Mouse (Mus musculus) limb, embryonic 11.5 days (tissue): Measurements from ENCODE around the gene Hectd1. TPM values are rescaled to one million over a fixed set of nuclear protein-coding genes. Genes with fewer than 3 reads are reported as not detected.

Experiments
- ATAC-seq: fragments of 200-750 bp; cut with Nextera tagmentation; 2 replicates; pipeline ENCODE4 v1.8.0; 2017; ENCODE audit warnings: low read depth; ENCODE audit not compliant: insufficient number of reproducible peaks, low FRiP score, low TSS enrichment
- DNase-seq: peaks from one replicate; pipeline ENCODE4 v3.0.0-alpha.2; 2015; ENCODE audit warnings: low spot score
- H3K27ac ChIP-seq: fragments of 300-500 bp; sonication (generic); replicated peaks from 2 replicates; pipeline ENCODE4 v1.5.1; 2014; ENCODE audit warnings: low read depth, mild to moderate bottlenecking, low read length
- H3K27me3 ChIP-seq: fragments of 300-500 bp; sonication (generic); 2 replicates; pipeline ENCODE4 v1.6.1; 2014; ENCODE audit warnings: mild to moderate bottlenecking, low read length, mixed read lengths; ENCODE audit not compliant: control insufficient read depth, insufficient read depth
- H3K36me3 ChIP-seq: fragments of 300-500 bp; sonication (generic); 2 replicates; pipeline ENCODE4 v1.6.1; 2014; ENCODE audit warnings: mild to moderate bottlenecking, low read length, moderate library complexity, mixed read lengths; ENCODE audit not compliant: control insufficient read depth, insufficient read depth
- H3K4me1 ChIP-seq: fragments of 300-500 bp; sonication (generic); 2 replicates; pipeline ENCODE4 v1.6.1; 2014; ENCODE audit warnings: low read length, mixed read lengths; ENCODE audit not compliant: control insufficient read depth, insufficient read depth
- H3K4me2 ChIP-seq: fragments of 300-500 bp; sonication (generic); 2 replicates; pipeline ENCODE4 v1.6.1; 2014; ENCODE audit warnings: low read depth, mild to moderate bottlenecking, moderate library complexity; ENCODE audit not compliant: severe bottlenecking
- H3K4me3 ChIP-seq: fragments of 300-500 bp; sonication (generic); 2 replicates; pipeline ENCODE4 v1.5.1; 2014; ENCODE audit warnings: low read depth, low read length
- H3K9ac ChIP-seq: fragments of 300-500 bp; sonication (generic); 2 replicates; pipeline ENCODE4 v1.6.1; 2014; ENCODE audit warnings: mild to moderate bottlenecking, low read length
- H3K9me3 ChIP-seq: fragments of 300-500 bp; sonication (generic); 2 replicates; pipeline ENCODE4 v1.6.1; 2016; ENCODE audit warnings: low read length; ENCODE audit not compliant: control insufficient read depth
- WGBS: fragments of 180-500 bp; shearing (Covaris S2); extraction: QIAGEN DNeasy Blood & Tissue Kit; methylation state at CpG from one replicate; pipeline ENCODE4 v1.1.7; 2014; 5-methylcytosine and 5-hydroxymethylcytosine counted together
- polyA plus RNA-seq: library from polyadenylated mRNA; unstranded; fragments of >200 nt; fragmentation: Nextera tagmentation; extraction: Ambion mirVana; gene quantifications from 2 replicates; pipeline ENCODE4 v1.2.1, GENCODE M21; 2014

Hectd1 gene
- polyA plus RNA-seq, 1 experiment from 2014 or later: 40.0 TPM

GRCm38 (mm10) chr12:51736381-51736780 is 93.0 kb downstream of the Hectd1 start:
- no peaks in the 10 kb centered on the region for H3K27me3 ChIP-seq
- DNase-seq (no peak), ATAC-seq (no peak)
- H3K4me1 ChIP-seq: no peaks in the 10 kb centered on the region
- no peak overlapping the region for H3K4me3 ChIP-seq
- H3K27ac ChIP-seq: no peak overlapping the region
- H3K9me3 ChIP-seq: no peaks in the 10 kb centered on the region
- H3K36me3 ChIP-seq: no peaks in the 10 kb centered on the region; the same call in 1 of the 2 replicates
- 84% methylated on average over 3 of the region's 3 CpGs for WGBS
- no peak overlapping the region for H3K9ac ChIP-seq
- H3K4me2 ChIP-seq: no peak overlapping the region

- Histone ChIP-seq H3K27me3 (no peaks in the 10 kb centered on the region), H3K36me3 (no peaks in the 10 kb centered on the region; the same call in 1 of the 2 replicates), H3K4me3 (no peak overlapping the region), H3K9ac (no peak overlapping the region), H3K9me3 (no peaks in the 10 kb centered on the region), H3K27ac (no peak overlapping the region), H3K4me1 (no peaks in the 10 kb centered on the region), H3K4me2 (no peak overlapping the region)
- WGBS: 63% methylated on average over 7 of the region's 7 CpGs
- ATAC-seq (no peak), DNase-seq (no peak)
Observed at GRCm38 (mm10) chr12:51735840-51736271, 93.5 kb downstream of the Hectd1 start.

DNA sequence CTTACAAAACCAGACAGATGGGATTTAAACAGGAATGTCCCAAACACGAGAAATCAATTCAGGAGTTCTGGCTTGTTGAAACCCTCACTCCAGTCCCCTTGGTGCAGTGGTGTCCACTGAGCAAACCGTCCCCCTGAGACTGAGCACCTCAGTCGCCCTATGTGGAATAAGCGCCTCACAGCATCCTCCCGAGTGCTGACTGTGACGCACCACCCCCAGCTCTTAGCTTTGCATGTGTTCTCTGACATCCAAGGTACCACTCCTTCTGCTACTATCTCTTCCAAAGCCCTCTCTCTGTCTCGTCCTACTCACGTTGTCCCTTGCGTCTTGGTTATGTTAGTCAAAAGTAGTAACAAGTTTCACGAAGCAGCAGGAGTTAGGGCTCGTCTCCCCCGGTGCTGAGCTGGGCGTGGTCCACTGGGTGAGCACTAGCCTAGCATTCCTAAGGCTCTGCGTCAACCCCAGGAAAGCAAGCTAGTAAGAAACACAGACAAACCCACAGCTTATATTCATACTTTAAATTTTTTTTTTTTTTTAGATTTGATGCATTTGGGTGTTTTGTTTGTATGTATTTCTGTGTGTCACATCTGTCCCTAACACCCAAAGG is 94.6 kb downstream of the Hectd1 start:
- H3K4me2 ChIP-seq: no peak overlapping the region
- no peak for ATAC-seq
- WGBS: 83% methylated on average over 14 of the region's 14 CpGs
- no peak overlapping the region for H3K4me3 ChIP-seq
- H3K9me3 ChIP-seq: no peaks in the 10 kb centered on the region
- H3K27me3 ChIP-seq: no peaks in the 10 kb centered on the region
- no peak overlapping the region for H3K9ac ChIP-seq
- H3K4me1 ChIP-seq: no peaks in the 10 kb centered on the region
- no peak for DNase-seq
- no peak overlapping the region for H3K27ac ChIP-seq
- no peaks in the 10 kb centered on the region; the same call in 1 of the 2 replicates for H3K36me3 ChIP-seq

- ATAC-seq (no peak), DNase-seq (no peak)
- Histone ChIP-seq H3K27ac (no peak overlapping the region), H3K4me3 (no peak overlapping the region), H3K4me1 (no peaks in the 10 kb centered on the region), H3K9ac (no peak overlapping the region), H3K27me3 (no peaks in the 10 kb centered on the region), H3K9me3 (no peaks in the 10 kb centered on the region), H3K36me3 (no peaks in the 10 kb centered on the region; the same call in 1 of the 2 replicates), H3K4me2 (no peak overlapping the region)
- 93% methylated on average over 9 of the region's 9 CpGs for whole genome bisulfite sequencing
Observed at GRCm38 (mm10) chr12:51729827-51730226, 99.5 kb downstream of the Hectd1 start.

- no peak for ATAC-seq
- DNase-seq: no peak
- Histone ChIP-seq H3K36me3 (no peaks in the 10 kb centered on the region; the same call in 1 of the 2 replicates), H3K4me3 (no peak overlapping the region), H3K9me3 (no peaks in the 10 kb centered on the region), H3K9ac (no peak overlapping the region), H3K4me1 (no peaks in the 10 kb centered on the region), H3K27ac (no peak overlapping the region), H3K27me3 (no peaks in the 10 kb centered on the region), H3K4me2 (no peak overlapping the region)
- WGBS: 83% methylated on average over 11 of the region's 11 CpGs
Observed at GRCm38 (mm10) chr12:51729058-51729457, 100.3 kb downstream of the Hectd1 start.

DNA sequence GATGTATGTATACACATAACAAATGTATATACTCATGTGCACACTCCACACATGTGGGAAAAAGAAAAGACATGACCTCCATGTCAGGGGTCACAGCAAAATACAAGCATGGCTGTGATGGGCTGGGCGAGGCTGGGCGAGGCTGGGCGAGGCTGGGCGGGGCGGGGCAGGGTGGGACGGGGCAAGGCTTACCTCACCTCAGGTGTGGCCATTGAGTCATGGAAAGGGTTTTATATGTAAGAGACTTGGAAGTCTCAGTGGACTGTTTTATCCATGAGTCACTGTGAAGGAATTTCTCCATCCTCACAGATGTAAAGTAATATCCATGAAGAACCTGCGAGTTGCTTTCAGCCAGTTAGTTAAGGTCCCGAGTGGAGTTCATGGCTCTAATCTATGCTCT is 107.5 kb downstream of the Hectd1 start:
- ATAC-seq (no peak), DNase-seq (no peak)
- WGBS: 86% methylated on average over 8 of the region's 8 CpGs

DNA sequence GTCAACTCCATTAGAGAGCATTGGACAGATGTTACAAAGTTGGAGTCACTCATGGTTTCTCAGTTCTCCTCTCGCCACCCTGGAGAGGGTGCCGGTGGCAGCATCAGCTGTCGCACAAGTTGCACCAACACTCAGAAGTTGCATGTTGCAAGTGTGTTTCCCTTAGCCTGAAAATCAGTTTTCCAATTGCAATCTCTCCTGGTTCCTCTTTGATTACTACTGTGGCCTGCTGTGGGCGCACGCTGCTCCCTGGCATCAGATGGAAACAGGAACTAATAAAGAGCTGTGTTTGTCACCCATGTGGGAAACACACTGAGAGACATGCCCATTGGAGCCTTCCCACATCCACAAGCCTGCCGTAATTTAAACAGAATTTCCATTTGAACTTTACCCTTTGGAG is 110.7 kb downstream of the Hectd1 start:
- H3K27me3 ChIP-seq: no peaks in the 10 kb centered on the region
- no peak for DNase-seq
- WGBS: 93% methylated on average over 6 of the region's 6 CpGs
- no peaks in the 10 kb centered on the region for H3K9me3 ChIP-seq
- H3K4me1 ChIP-seq: no peaks in the 10 kb centered on the region
- H3K4me3 ChIP-seq: no peak overlapping the region
- no peak for ATAC-seq
- no peak overlapping the region for H3K27ac ChIP-seq
- H3K4me2 ChIP-seq: no peak overlapping the region
- no peaks in the 10 kb centered on the region for H3K36me3 ChIP-seq
- H3K9ac ChIP-seq: no peak overlapping the region

More for the DNA sequence above, 107.5 kb downstream of the Hectd1 start:
- Histone ChIP-seq H3K9me3 (no peaks in the 10 kb centered on the region), H3K4me2 (no peak overlapping the region), H3K9ac (no peak overlapping the region), H3K27ac (no peak overlapping the region), H3K4me3 (no peak overlapping the region), H3K36me3 (no peaks in the 10 kb centered on the region), H3K4me1 (no peaks in the 10 kb centered on the region), H3K27me3 (no peaks in the 10 kb centered on the region)

DNA sequence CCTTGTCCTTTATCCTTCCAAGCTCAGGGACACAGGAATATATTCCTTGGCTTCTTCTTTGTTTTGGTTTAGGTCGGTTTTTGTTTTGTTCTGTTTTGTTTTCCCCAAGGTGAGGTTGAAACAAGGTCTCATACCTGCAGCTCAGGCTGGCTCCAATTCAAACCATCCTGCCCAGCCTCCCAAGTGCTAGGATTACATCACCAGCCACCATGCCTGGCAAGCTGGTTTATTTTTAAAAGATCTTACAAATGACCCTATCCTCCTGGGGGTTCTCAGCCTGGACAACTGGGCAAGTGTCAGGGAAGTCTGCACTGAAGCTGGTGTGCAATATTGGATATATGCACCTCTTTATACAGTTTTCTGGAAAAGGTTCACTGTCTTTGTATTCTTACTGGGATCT is 116.7 kb downstream of the Hectd1 start:
- H3K27ac ChIP-seq: no peak overlapping the region
- DNase-seq: no peak
- H3K9me3 ChIP-seq: no peaks in the 10 kb centered on the region
- no peak overlapping the region for H3K4me2 ChIP-seq
- H3K9ac ChIP-seq: no peak overlapping the region
- no peaks in the 10 kb centered on the region for H3K4me1 ChIP-seq
- H3K36me3 ChIP-seq: no peaks in the 10 kb centered on the region
- H3K4me3 ChIP-seq: no peak overlapping the region
- 70% methylated on average over 1 of the region's 1 CpGs for WGBS
- no peak for ATAC-seq
- no peaks in the 10 kb centered on the region for H3K27me3 ChIP-seq

- WGBS: 79% methylated on average over 5 of the region's 5 CpGs
- ATAC-seq (no peak), DNase-seq (no peak)
Observed at GRCm38 (mm10) chr12:51710154-51710553, 119.2 kb downstream of the Hectd1 start.

More at GRCm38 (mm10) chr12:51710154-51710553, 119.2 kb downstream of the Hectd1 start:
- H3K27ac ChIP-seq: no peak overlapping the region
- H3K4me3 ChIP-seq: no peak overlapping the region
- no peaks in the 10 kb centered on the region for H3K4me1 ChIP-seq
- H3K27me3 ChIP-seq: no peaks in the 10 kb centered on the region
- H3K9ac ChIP-seq: no peak overlapping the region
- H3K4me2 ChIP-seq: no peak overlapping the region
- H3K9me3 ChIP-seq: no peaks in the 10 kb centered on the region
- H3K36me3 ChIP-seq: no peaks in the 10 kb centered on the region
